Mouse (Mus musculus) kidney, postnatal 0 days (tissue): ENCODE results near the gene F830045P16Rik. TPM values are rescaled to one million over a fixed set of nuclear protein-coding genes. Genes with fewer than 3 reads are reported as not detected.
"Not testable (repeated sequence)": the region's sequence is repeated elsewhere in the genome, so short reads cannot be mapped to it uniquely, and the experiment has no call there.

Experiments
- ATAC-seq: fragments of 200-750 bp; cut with Nextera tagmentation; replicated peaks from 2 replicates; pipeline ENCODE4 v1.8.0; 2017; ENCODE audit warnings: low read depth, moderate number of reproducible peaks, moderate TSS enrichment, moderate library complexity; ENCODE audit not compliant: low FRiP score
- DNase-seq: peaks from one replicate; pipeline ENCODE4 v3.0.0-alpha.2; 2016; ENCODE audit warnings: low spot score
- H3K27ac ChIP-seq: fragments of 300-500 bp; sonication (generic); 2 replicates; pipeline ENCODE4 v1.5.1; 2014; ENCODE audit warnings: mild to moderate bottlenecking
- H3K27me3 ChIP-seq: fragments of 300-500 bp; sonication (generic); 2 replicates; pipeline ENCODE4 v1.6.1; 2014; ENCODE audit warnings: low read length, mixed read lengths; ENCODE audit not compliant: insufficient read depth
- H3K36me3 ChIP-seq: fragments of 300-500 bp; sonication (generic); 2 replicates; pipeline ENCODE4 v1.6.1; 2014; ENCODE audit warnings: low read length, mixed read lengths; ENCODE audit not compliant: insufficient read depth
- H3K4me1 ChIP-seq: fragments of 300-500 bp; sonication (generic); replicated peaks from 2 replicates; pipeline ENCODE4 v1.6.1; 2014; ENCODE audit warnings: antibody characterized with exemption, low read length, mixed read lengths; ENCODE audit not compliant: insufficient read depth
- H3K4me2 ChIP-seq: fragments of 300-500 bp; sonication (generic); 2 replicates; pipeline ENCODE4 v1.6.1; 2014; ENCODE audit warnings: mild to moderate bottlenecking, low read length, moderate library complexity, mixed read lengths
- H3K4me3 ChIP-seq: fragments of 300-500 bp; sonication (generic); replicated peaks from 2 replicates; pipeline ENCODE4 v1.5.1; 2014; ENCODE audit warnings: low read depth, low read length
- H3K9ac ChIP-seq: fragments of 300-500 bp; sonication (generic); 2 replicates; pipeline ENCODE4 v1.6.1; 2014; ENCODE audit warnings: low read depth, low read length
- H3K9me3 ChIP-seq: fragments of 300-500 bp; sonication (generic); replicated peaks from 2 replicates; pipeline ENCODE4 v1.6.1; 2016; ENCODE audit warnings: low read length, inconsistent platforms, mixed read lengths
- CTCF ChIP-seq: IDR thresholded peaks from 2 replicates; pipeline ENCODE4 v1.5.1; 2016; ENCODE audit warnings: antibody characterized with exemption, low read depth, mild to moderate bottlenecking, moderate library complexity
- WGBS: fragments of 180-500 bp; shearing (Covaris S2); extraction: QIAGEN DNeasy Blood & Tissue Kit; methylation state at CpG from one replicate; pipeline ENCODE4 v1.1.7; 2014; 5-methylcytosine and 5-hydroxymethylcytosine counted together
- polyA plus RNA-seq: library from polyadenylated mRNA; unstranded; fragments of >200 nt; fragmentation: Nextera tagmentation; extraction: Ambion mirVana; gene quantifications from 2 replicates; pipeline ENCODE4 v1.2.1, GENCODE M21; 2015

The F830045P16Rik gene
- polyA plus RNA-seq, 1 experiment from 2014 or later, result not detected

GRCm38 (mm10) chr2:129471905-129472304 is 64.5 kb downstream of the F830045P16Rik start:
- no peaks in the 10 kb centered on the region for H3K4me1 ChIP-seq
- H3K4me2 ChIP-seq, result no peak overlapping the region
- H3K36me3 ChIP-seq, result no peaks in the 10 kb centered on the region
- no peaks in the 10 kb centered on the region for H3K9me3 ChIP-seq
- 22% methylated on average over 5 of the region's 5 CpGs for WGBS
- TF ChIP-seq CTCF, result peak; percentile 78
- H3K9ac ChIP-seq, result no peak overlapping the region
- no peaks in the 10 kb centered on the region for H3K27me3 ChIP-seq
- no peak for ATAC-seq
- H3K27ac ChIP-seq, result no peak overlapping the region
- H3K4me3 ChIP-seq, result no peak overlapping the region
- peak; percentile 27 for DNase-seq

DNA sequence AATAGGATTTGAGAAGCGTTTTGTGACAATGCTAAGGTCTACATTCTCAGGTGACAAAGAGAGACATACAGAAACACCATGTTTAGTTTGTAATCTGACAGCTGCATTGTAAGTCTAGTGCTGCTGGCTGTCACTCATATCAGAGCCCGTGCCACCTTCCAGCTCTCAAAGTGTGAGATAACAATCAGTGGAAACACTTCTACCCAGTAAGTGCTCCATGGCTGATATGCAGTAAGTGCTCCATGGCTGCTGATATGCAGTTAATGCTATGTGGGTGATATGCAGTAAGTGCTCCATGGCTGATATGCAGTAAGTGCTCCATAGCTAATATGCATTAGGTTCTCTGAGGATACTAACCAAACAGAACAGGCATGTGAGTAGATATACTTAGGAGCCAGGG is 65.6 kb downstream of the F830045P16Rik start:
- Histone ChIP-seq H3K9me3 (no peaks in the 10 kb centered on the region), H3K36me3 (no peaks in the 10 kb centered on the region), H3K27me3 (no peaks in the 10 kb centered on the region), H3K9ac (no peak overlapping the region), H3K4me3 (no peak overlapping the region), H3K27ac (no peak overlapping the region), H3K4me2 (no peak overlapping the region), H3K4me1 (no peaks in the 10 kb centered on the region)
- DNase-seq (no peak), ATAC-seq (no peak)
- no peak for TF ChIP-seq CTCF
- 69% methylated on average over 2 of the region's 2 CpGs for WGBS

DNA sequence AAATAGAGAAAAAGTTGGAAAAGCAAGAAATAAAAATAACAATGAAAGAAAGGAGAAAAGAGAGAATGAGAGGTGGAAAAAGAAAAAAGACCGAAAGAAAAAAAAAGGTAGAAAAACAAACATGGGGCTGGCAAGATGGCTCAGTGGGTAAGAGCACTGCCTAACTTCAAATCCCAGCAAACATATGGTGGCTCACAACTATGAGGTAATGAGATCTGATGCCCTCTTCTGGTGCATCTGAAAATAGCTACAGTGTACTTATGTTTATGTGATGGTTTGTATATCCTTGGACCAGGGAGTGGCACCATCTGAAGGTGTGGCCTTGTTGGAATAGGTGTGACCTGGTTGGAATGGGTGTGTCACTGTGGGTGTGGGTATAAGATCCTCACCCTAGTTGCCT is 97.6 kb downstream of the F830045P16Rik start:
- 96% methylated on average over 1 of the region's 1 CpGs for WGBS
- not testable (repeated sequence) for H3K27ac ChIP-seq, H3K4me1 ChIP-seq, H3K9ac ChIP-seq, H3K9me3 ChIP-seq, H3K4me2 ChIP-seq, H3K36me3 ChIP-seq, H3K27me3 ChIP-seq, ATAC-seq, H3K4me3 ChIP-seq, DNase-seq

- Histone ChIP-seq H3K27ac (no peak overlapping the region), H3K4me3 (no peak overlapping the region), H3K36me3 (no peaks in the 10 kb centered on the region), H3K4me1 (no peaks in the 10 kb centered on the region), H3K4me2 (no peak overlapping the region), H3K9ac (no peak overlapping the region), H3K27me3 (no peaks in the 10 kb centered on the region), H3K9me3 (no peaks in the 10 kb centered on the region)
- TF ChIP-seq CTCF, result peak; percentile 63
- ATAC-seq (no peak), DNase-seq (peak; percentile 33)
- 54% methylated on average over 1 of the region's 1 CpGs for WGBS
These were observed 101.2 kb downstream of the F830045P16Rik start for GRCm38 (mm10) chr2:129435154-129435553.

DNA sequence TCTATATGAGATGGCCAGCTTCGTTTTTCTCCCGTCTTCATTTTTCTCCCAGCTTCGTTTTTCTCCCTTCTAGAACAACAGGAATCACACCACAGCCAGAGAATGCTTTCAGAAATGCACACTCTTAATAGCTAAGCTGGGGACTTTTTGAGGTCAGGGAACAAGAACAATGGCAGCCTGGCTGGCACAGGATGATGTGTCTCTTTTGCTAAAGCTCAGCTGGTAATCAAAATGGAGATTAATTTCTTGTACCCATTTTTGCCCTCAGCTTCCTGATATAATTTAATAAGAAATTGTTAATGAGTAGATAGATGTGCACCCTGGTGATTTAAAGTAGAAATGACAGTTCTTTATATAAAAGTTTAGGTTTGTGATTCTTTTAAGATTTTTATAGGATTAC is 112.7 kb downstream of the F830045P16Rik start:
- Histone ChIP-seq H3K4me1 (no peaks in the 10 kb centered on the region), H3K9me3 (no peaks in the 10 kb centered on the region), H3K4me3 (no peak overlapping the region), H3K27ac (no peak overlapping the region), H3K36me3 (no peaks in the 10 kb centered on the region), H3K4me2 (no peak overlapping the region), H3K9ac (no peak overlapping the region), H3K27me3 (no peaks in the 10 kb centered on the region)
- DNase-seq (no peak), ATAC-seq (no peak)
- 71% methylated on average over 3 of the region's 3 CpGs for WGBS
- TF ChIP-seq CTCF, result no peak

DNA sequence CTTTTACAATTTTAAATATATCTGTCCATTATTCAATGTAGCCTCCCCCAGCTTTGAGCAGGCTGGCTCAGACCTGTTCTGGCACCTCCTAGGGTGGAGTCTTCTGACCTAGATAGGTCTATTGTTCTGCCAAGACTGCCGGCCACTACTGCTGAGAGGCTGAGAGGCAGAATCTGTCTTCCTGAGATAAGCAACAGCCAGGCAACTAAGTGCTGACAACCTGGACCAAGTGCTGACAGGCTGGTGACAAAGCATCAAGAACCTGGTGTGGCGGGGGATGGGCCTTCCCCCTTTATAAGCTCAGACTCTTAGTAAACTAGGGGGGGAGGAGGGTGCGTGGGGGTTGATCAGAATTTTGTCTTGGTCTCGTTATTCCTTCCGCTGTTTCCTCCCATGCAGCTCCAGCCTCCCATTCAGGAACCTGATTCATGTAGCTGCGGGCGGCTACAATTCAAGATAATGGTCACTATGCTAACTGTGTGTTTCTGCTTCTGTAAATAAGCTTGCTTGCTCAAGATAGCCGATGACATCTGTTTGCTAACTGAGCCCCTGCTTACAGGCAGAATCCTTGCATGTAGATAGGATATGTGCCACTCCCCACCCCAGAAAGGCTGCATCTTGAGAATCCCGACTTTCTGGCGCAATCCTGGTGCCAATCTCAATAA is 115.4 kb downstream of the F830045P16Rik start:
- Histone ChIP-seq H3K9me3 (no peaks in the 10 kb centered on the region), H3K4me2 (no peak overlapping the region), H3K9ac (no peak overlapping the region), H3K36me3 (no peaks in the 10 kb centered on the region), H3K4me3 (no peak overlapping the region), H3K4me1 (no peaks in the 10 kb centered on the region), H3K27ac (no peak overlapping the region), H3K27me3 (no peaks in the 10 kb centered on the region)
- 86% methylated on average over 10 of the region's 10 CpGs for WGBS
- no peak for TF ChIP-seq CTCF
- ATAC-seq (no peak), DNase-seq (no peak)

DNA sequence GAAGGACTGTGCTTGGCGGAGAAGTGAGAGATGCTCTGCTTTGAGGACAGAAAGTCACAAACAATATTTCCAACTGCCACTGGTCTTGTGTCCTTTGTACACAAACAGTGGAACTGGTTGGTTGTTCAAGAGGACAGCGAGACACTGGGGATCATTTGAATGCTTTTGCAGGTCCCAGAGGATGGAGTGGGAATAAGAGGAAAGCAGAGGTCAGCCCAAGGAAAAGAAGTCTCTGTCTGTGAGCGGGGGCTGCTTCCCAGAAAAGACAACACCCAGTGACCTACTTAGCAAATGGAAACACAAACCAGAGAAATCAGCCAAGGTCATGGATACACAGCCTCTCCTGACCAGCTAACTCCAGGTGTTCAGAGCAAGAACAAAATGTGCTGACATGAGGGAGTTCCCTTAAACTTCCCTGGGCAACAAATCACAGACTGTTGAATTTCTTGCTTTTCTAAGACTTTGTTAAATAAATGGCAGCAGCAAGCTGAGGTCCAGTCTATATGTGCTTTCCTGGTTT is 117.0 kb downstream of the F830045P16Rik start:
- Histone ChIP-seq H3K4me2 (no peak overlapping the region), H3K4me1 (no peaks in the 10 kb centered on the region), H3K9ac (no peak overlapping the region), H3K4me3 (no peak overlapping the region), H3K27ac (no peak overlapping the region), H3K36me3 (no peaks in the 10 kb centered on the region), H3K9me3 (no peaks in the 10 kb centered on the region), H3K27me3 (no peaks in the 10 kb centered on the region)
- WGBS, result 67% methylated on average over 3 of the region's 3 CpGs
- ATAC-seq (no peak), DNase-seq (no peak)
- TF ChIP-seq CTCF, result no peak
